Mouse (Mus musculus): ENCODE data around the gene Tbc1d8b. TPM values are rescaled to one million over a fixed set of nuclear protein-coding genes. Genes with fewer than 3 reads are reported as not detected.

The Tbc1d8b gene
- polyA plus RNA-seq, 1 experiment, result 8.2 TPM

GRCm38 (mm10) chrX:139779401-139779800 is 94.6 kb downstream of the Tbc1d8b start:
- DNase-seq (ENCODE audit: low spot score), result no peak

- no peak for DNase-seq (ENCODE audit: low spot score)
Observed at GRCm38 (mm10) chrX:139780988-139781387, 96.2 kb downstream of the Tbc1d8b start.

GRCm38 (mm10) chrX:139781563-139781962 is 96.8 kb downstream of the Tbc1d8b start:
- no peak for DNase-seq (ENCODE audit: low spot score)

- DNase-seq (ENCODE audit: low spot score), result no peak
Observed at GRCm38 (mm10) chrX:139782278-139783044, 97.7 kb downstream of the Tbc1d8b start, which contains the start of gene Ripply1. Gene Ripply1, minus strand, starts transcription at chrX:139782353.

GRCm38 (mm10) chrX:139783045-139783422 is 98.2 kb downstream of the Tbc1d8b start:
- DNase-seq (ENCODE audit: low spot score), result no peak

GRCm38 (mm10) chrX:139785764-139786163 is 101.0 kb downstream of the Tbc1d8b start:
- DNase-seq (ENCODE audit: low spot score), result no peak

GRCm38 (mm10) chrX:139794072-139794845 is 109.5 kb downstream of the Tbc1d8b start:
- DNase-seq (ENCODE audit: low spot score), result no peak

GRCm38 (mm10) chrX:139796037-139796436 is 111.2 kb downstream of the Tbc1d8b start:
- no peak for DNase-seq (ENCODE audit: low spot score)

- DNase-seq (ENCODE audit: low spot score), result no peak
Observed at GRCm38 (mm10) chrX:139797875-139798274, 113.1 kb downstream of the Tbc1d8b start.

GRCm38 (mm10) chrX:139799953-139800352 is 115.2 kb downstream of the Tbc1d8b start:
- DNase-seq (ENCODE audit: low spot score), result no peak

GRCm38 (mm10) chrX:139800406-139800878 is 115.6 kb downstream of the Tbc1d8b start, which contains the start of gene Cldn2:
Gene Cldn2, plus strand, starts transcription at chrX:139800828.
- no peak for DNase-seq (ENCODE audit: low spot score)

Other genes starting within 250 kb of the Tbc1d8b start
- gene D330045A20Rik, start 204.6 kb upstream of the Tbc1d8b start, polyA plus RNA-seq (2012; rRNA removed), result 3.0 and 3.6 TPM in 2 replicates
- 85.7 and 103 TPM in 2 replicates for gene Rnf128, start 121.7 kb upstream of the Tbc1d8b start, polyA plus RNA-seq (2012; rRNA removed)
- 0.13 TPM in 1 of 2 replicates, not detected in the other for gene Gm15013, start 29.5 kb downstream of the Tbc1d8b start, polyA plus RNA-seq (2012; rRNA removed)
- not detected in 2 replicates for gene Ripply1, start 97.4 kb downstream of the Tbc1d8b start, polyA plus RNA-seq (2012; rRNA removed)
- 0.06 and 0.10 TPM in 2 replicates for gene Cldn2, start 115.8 kb downstream of the Tbc1d8b start, polyA plus RNA-seq (2012; rRNA removed)
- 5.5 and 6.3 TPM in 2 replicates for gene Morc4, start 186.7 kb downstream of the Tbc1d8b start, polyA plus RNA-seq (2012; rRNA removed)

Data from urinary bladder, adult 2 months (tissue).